Mouse (Mus musculus) gastrocnemius, postnatal 10 days (tissue): Measurements from ENCODE around the gene Zfp871. TPM values are rescaled to one million over a fixed set of nuclear protein-coding genes. Genes with fewer than 3 reads are reported as not detected.
"Not testable (repeated sequence)": the region's sequence is repeated elsewhere in the genome, so short reads cannot be mapped to it uniquely, and the experiment has no call there.

Experiments used
- DNase-seq: peaks from one replicate; pipeline ENCODE4 v3.0.0; 2021; ENCODE audit warnings: mixed read lengths
- total RNA-seq, 2 experiments: library from RNA; stranded (reverse); gene quantifications; 2 replicates each; pipeline ENCODE4 v1.2.3; 2021

Zfp871 gene
- total RNA-seq, 2 experiments from 2014 or later: 30.6 to 36.4 TPM

- DNase-seq: no peak
These were observed 49.7 kb downstream of the Zfp871 start for GRCm38 (mm10) chr17:32738406-32738805.

GRCm38 (mm10) chr17:32729029-32729428 is 59.1 kb downstream of the Zfp871 start:
- DNase-seq: no peak

GRCm38 (mm10) chr17:32726360-32726759 is 61.7 kb downstream of the Zfp871 start:
- DNase-seq: not testable (repeated sequence)

- DNase-seq: no peak
These were observed 65.3 kb downstream of the Zfp871 start for GRCm38 (mm10) chr17:32722771-32723170.

GRCm38 (mm10) chr17:32722151-32722550 is 65.9 kb downstream of the Zfp871 start:
- DNase-seq: not testable (repeated sequence)

Other genes starting within 250 kb of the Zfp871 start
- gene Cyp4f37, start 167.0 kb downstream of the Zfp871 start, total RNA-seq: not detected
- not detected for gene Cyp4f40, start 129.4 kb downstream of the Zfp871 start, total RNA-seq
- gene Cyp4f15, start 102.7 kb downstream of the Zfp871 start, total RNA-seq: not detected
- under 1 TPM; 0.77 to 0.87 TPM for gene Zfp811, start 21.6 kb upstream of the Zfp871 start, total RNA-seq
- 10 to 100 TPM in 1 of 2 experiments, 1 to 10 TPM in 1; 7.0 to 10.9 TPM for gene Zfp799, start 42.0 kb upstream of the Zfp871 start, total RNA-seq
- 1 to 10 TPM; 7.1 to 7.4 TPM for gene Zfp870, start 103.4 kb upstream of the Zfp871 start, total RNA-seq
- under 1 TPM; 0.14 to 0.32 TPM for gene Cyp4f14, start 129.1 kb upstream of the Zfp871 start, total RNA-seq
- gene Cyp4f13, start 159.1 kb upstream of the Zfp871 start, total RNA-seq: 10 to 100 TPM in 1 of 2 experiments, 1 to 10 TPM in 1; 7.6 to 11.1 TPM
- 1 to 10 TPM; 2.5 to 3.0 TPM for gene Zfp472, start 177.5 kb upstream of the Zfp871 start, total RNA-seq
- 1 to 10 TPM; 5.3 to 7.7 TPM for gene Zfp952, start 204.8 kb upstream of the Zfp871 start, total RNA-seq
- 1 to 10 TPM; 5.0 to 6.3 TPM for gene Zfp763, start 245.1 kb upstream of the Zfp871 start, total RNA-seq